Mouse (Mus musculus) neural tube, embryonic 11.5 days (tissue): ENCODE results near the gene Stat2. TPM values are rescaled to one million over a fixed set of nuclear protein-coding genes. Genes with fewer than 3 reads are reported as not detected.

Experiments
- ATAC-seq: fragments of 200-750 bp; cut with Nextera tagmentation; 2 replicates; pipeline ENCODE4 v1.8.0; 2017; ENCODE audit warnings: moderate number of reproducible peaks, mild to moderate bottlenecking, moderate TSS enrichment, moderate library complexity; ENCODE audit not compliant: insufficient read depth, low FRiP score, low TSS enrichment
- DNase-seq: peaks from one replicate; pipeline ENCODE4 v3.0.0-alpha.2; 2015; ENCODE audit warnings: low spot score
- H3K27ac ChIP-seq: fragments of 300-500 bp; sonication (generic); 2 replicates; pipeline ENCODE4 v1.5.1; 2014; ENCODE audit warnings: low read depth, mild to moderate bottlenecking, low read length
- H3K27me3 ChIP-seq: fragments of 300-500 bp; sonication (generic); 2 replicates; pipeline ENCODE4 v1.6.1; 2014; ENCODE audit warnings: mild to moderate bottlenecking, low read length, mixed read lengths; ENCODE audit not compliant: control insufficient read depth, insufficient read depth
- H3K36me3 ChIP-seq: fragments of 300-500 bp; sonication (generic); 2 replicates; pipeline ENCODE4 v1.6.1; 2014; ENCODE audit warnings: mild to moderate bottlenecking, low read length, moderate library complexity, mixed read lengths; ENCODE audit not compliant: control insufficient read depth, insufficient read depth
- H3K4me1 ChIP-seq: fragments of 300-500 bp; sonication (generic); 2 replicates; pipeline ENCODE4 v1.6.1; 2014; ENCODE audit warnings: low read length, mixed read lengths; ENCODE audit not compliant: control insufficient read depth, insufficient read depth
- H3K4me2 ChIP-seq: fragments of 300-500 bp; sonication (generic); 2 replicates; pipeline ENCODE4 v1.6.1; 2014; ENCODE audit warnings: low read depth, mild to moderate bottlenecking, moderate library complexity
- H3K4me3 ChIP-seq: fragments of 300-500 bp; sonication (generic); 2 replicates; pipeline ENCODE4 v1.5.1; 2014; ENCODE audit warnings: low read depth, low read length
- H3K9ac ChIP-seq: fragments of 300-500 bp; sonication (generic); 2 replicates; pipeline ENCODE4 v1.6.1; 2014; ENCODE audit warnings: mild to moderate bottlenecking, low read length
- H3K9me3 ChIP-seq: fragments of 300-500 bp; sonication (generic); 2 replicates; pipeline ENCODE4 v1.6.1; 2016; ENCODE audit warnings: low read length; ENCODE audit not compliant: control insufficient read depth
- WGBS: fragments of 180-500 bp; shearing (Covaris S2); extraction: QIAGEN DNeasy Blood & Tissue Kit; methylation state at CpG from one replicate; pipeline ENCODE4 v1.1.7; 2014; 5-methylcytosine and 5-hydroxymethylcytosine counted together
- polyA plus RNA-seq: library from polyadenylated mRNA; unstranded; fragments of >200 nt; fragmentation: Nextera tagmentation; extraction: Ambion mirVana; gene quantifications from 2 replicates; pipeline ENCODE4 v1.2.1, GENCODE M21; 2014

Gene Stat2
- polyA plus RNA-seq, 1 experiment from 2014 or later: 17.2 TPM

- H3K4me1 ChIP-seq: peaks cover 9% of the 10 kb centered on the region
- no peak overlapping the region for H3K27ac ChIP-seq
- H3K36me3 ChIP-seq: no peaks in the 10 kb centered on the region
- WGBS: 91% methylated on average over 3 of the region's 3 CpGs
- peak overlapping the region; percentile 51; the same call in 1 of the 2 replicates for H3K4me2 ChIP-seq
- no peaks in the 10 kb centered on the region for H3K27me3 ChIP-seq
- no peak overlapping the region for H3K9ac ChIP-seq
- ATAC-seq (no peak), DNase-seq (no peak)
- no peaks in the 10 kb centered on the region for H3K9me3 ChIP-seq
- H3K4me3 ChIP-seq: no peak overlapping the region
These were observed 66.2 kb downstream of the Stat2 start for GRCm38 (mm10) chr10:128336597-128336996.

DNA sequence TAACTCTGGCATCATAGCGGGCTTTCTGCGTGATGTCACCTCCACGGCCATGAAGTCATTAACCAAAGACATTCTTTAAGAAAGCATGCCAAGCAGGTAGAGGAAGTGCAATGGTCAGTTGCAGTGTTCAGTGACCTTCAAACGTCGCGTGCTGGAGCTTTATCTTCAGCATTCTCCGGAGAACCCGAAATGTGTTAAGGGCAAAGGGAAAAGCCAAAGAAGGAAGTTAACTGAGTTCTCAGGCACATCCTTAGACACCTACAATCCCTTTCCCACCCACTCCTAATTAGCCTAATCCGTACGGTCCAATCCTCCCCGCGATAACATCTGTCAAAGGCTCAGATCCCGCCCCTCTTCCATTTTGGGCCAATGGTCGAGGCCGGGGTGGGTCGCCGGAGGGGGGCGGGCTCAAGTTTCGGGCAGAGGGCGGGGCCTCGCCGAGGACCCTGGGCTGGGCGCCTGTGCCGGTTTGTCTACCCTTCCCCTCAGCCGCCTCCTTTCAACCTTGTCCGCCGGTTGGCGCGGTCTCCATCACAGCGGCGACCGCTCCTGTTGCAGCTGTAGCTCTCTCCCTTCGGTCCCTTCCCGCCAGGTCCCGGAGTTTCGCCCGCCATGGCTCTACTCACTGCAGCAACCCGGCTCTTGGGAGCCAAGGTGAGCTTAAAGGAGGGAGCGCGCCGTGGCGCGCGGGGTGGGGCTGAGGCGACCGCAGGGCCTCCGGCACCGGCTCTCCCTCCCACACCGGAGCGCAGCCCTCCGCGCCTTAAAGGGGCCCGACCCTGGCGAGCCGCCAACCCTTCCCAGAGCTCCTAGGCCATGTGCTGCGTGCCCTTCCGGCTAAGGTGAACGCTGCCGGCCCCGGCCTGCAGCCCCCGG lies 67.2 kb downstream of the Stat2 start, which contains the start of gene Cs:
Gene Cs, plus strand, starts transcription at position 429 of the 876 bp plus-strand sequence.
- Histone ChIP-seq H3K4me3 (peak within 1 kb of the TSS; percentile 99), H3K4me1 (peaks cover 9% of the 10 kb centered on the region), H3K4me2 (peak within 1 kb of the TSS; percentile 84), H3K9ac (peak within 1 kb of the TSS; percentile 94), H3K27ac (peak within 1 kb of the TSS; percentile 83), H3K36me3 (no peaks in the 10 kb centered on the region), H3K9me3 (no peaks in the 10 kb centered on the region), H3K27me3 (no peaks in the 10 kb centered on the region)
- DNase-seq (peak; percentile 96), ATAC-seq (peak; percentile 99)
- WGBS: 2% methylated on average over 59 of the region's 61 CpGs

DNA sequence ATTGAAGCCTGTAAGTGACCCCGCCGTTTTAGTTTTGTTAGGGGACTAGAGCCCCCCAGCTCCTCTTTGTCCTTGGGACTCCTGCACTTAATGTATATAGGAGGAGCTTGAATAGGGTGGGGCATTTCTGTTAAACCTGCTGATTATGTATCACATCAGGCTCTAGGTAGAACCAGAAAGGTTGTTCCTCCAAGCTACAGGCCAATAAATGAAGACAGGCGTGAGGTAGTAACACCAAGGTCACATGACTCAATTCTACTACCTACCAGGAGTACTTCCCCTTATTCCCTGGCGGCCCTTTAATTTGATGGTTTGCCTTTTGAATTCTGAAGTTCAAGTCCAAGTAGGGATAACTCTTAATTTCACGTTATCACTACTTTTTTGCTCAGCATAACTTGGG lies 68.1 kb downstream of the Stat2 start:
- peaks cover 9% of the 10 kb centered on the region for H3K4me1 ChIP-seq
- DNase-seq: no peak
- H3K27ac ChIP-seq: peak overlapping the region; percentile 83
- H3K9me3 ChIP-seq: no peaks in the 10 kb centered on the region
- no peak for ATAC-seq
- H3K9ac ChIP-seq: peak overlapping the region; percentile 94
- H3K27me3 ChIP-seq: no peaks in the 10 kb centered on the region
- H3K36me3 ChIP-seq: no peaks in the 10 kb centered on the region
- 27% methylated on average over 5 of the region's 5 CpGs for WGBS
- H3K4me3 ChIP-seq: peak overlapping the region; percentile 99
- H3K4me2 ChIP-seq: peak overlapping the region; percentile 84

DNA sequence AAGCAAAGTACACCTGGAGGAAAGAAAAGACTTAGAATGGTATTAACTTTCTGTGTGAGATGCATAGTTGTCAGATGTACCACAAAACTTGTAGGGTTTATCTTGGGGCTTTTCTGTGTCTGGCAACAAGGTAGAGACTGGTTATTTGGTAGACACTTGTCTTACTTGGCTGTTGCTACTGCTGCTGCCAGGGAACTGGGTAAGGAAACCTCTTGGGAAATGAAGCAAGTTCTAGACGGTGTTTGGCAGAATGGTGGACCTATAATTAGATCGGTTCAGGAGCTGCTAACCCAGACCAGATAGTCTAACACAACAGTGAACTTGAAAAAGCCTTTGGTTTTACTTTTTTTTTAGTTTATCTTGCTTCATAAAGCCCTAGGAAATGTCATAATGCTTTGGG lies 68.6 kb downstream of the Stat2 start:
- ATAC-seq: no peak
- Histone ChIP-seq H3K36me3 (no peaks in the 10 kb centered on the region), H3K4me3 (peak overlapping the region; percentile 99), H3K4me2 (peak overlapping the region; percentile 84), H3K27me3 (no peaks in the 10 kb centered on the region), H3K27ac (no peak overlapping the region), H3K9ac (no peak overlapping the region), H3K4me1 (peaks cover 9% of the 10 kb centered on the region), H3K9me3 (no peaks in the 10 kb centered on the region)
- 80% methylated on average over 2 of the region's 2 CpGs for WGBS
- no peak for DNase-seq

DNA sequence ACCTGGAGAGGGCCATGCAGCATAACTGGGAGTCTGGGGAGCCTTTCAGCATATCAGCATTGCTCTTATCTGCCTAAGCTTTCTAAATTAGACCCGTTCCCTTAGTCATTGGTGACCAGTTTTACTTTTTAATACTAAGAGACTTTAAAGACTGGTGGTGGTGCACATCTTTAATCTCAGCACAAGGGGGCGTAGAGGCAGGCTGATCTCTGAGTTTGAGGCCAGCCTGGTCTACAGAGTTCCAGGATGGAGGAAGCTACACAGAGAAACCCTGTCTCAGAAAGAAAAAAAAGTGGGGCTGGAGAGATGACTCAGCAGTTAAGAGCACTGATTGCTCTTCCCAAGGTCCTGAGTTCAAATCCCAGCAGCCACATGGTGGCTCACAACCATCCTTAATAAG lies 69.9 kb downstream of the Stat2 start:
- DNase-seq (no peak), ATAC-seq (no peak)
- H3K27me3 ChIP-seq: no peaks in the 10 kb centered on the region
- no peak overlapping the region for H3K9ac ChIP-seq
- no peaks in the 10 kb centered on the region for H3K9me3 ChIP-seq
- peaks cover 9% of the 10 kb centered on the region for H3K4me1 ChIP-seq
- H3K36me3 ChIP-seq: no peaks in the 10 kb centered on the region
- no peak overlapping the region for H3K27ac ChIP-seq
- no peak overlapping the region; the same call in 1 of the 2 replicates for H3K4me3 ChIP-seq
- no peak overlapping the region for H3K4me2 ChIP-seq
- WGBS: 91% methylated on average over 2 of the region's 2 CpGs

Other genes starting within 250 kb of the Stat2 start
- gene Naca, start 235.0 kb upstream of the Stat2 start, polyA plus RNA-seq: 854 and 893 TPM in 2 replicates
- 584 and 611 TPM in 2 replicates for gene Ptges3, start 211.6 kb upstream of the Stat2 start, polyA plus RNA-seq
- gene Atp5b, start 187.3 kb upstream of the Stat2 start, polyA plus RNA-seq: 2,381 and 2,418 TPM in 2 replicates
- gene Baz2a, start 179.0 kb upstream of the Stat2 start, polyA plus RNA-seq: 20.3 and 23.5 TPM in 2 replicates
- gene Rbms2, start 90.3 kb upstream of the Stat2 start, polyA plus RNA-seq: 17.9 and 19.9 TPM in 2 replicates
- gene Gls2, start 76.1 kb upstream of the Stat2 start, polyA plus RNA-seq: 1.2 and 1.5 TPM in 2 replicates
- 26.2 and 28.0 TPM in 2 replicates for gene Spryd4, start 58.8 kb upstream of the Stat2 start, polyA plus RNA-seq
- not detected in 2 replicates for gene Mip, start 44.7 kb upstream of the Stat2 start, polyA plus RNA-seq
- gene Timeless, start 38.5 kb upstream of the Stat2 start, polyA plus RNA-seq: 58.7 and 61.2 TPM in 2 replicates
- gene Apon, start 16.5 kb upstream of the Stat2 start, polyA plus RNA-seq: 0.99 TPM in 1 of 2 replicates, not detected in the other
- gene Apof, start 1.9 kb upstream of the Stat2 start, polyA plus RNA-seq: not detected in 2 replicates
- not detected in 2 replicates for gene Il23a, start 28.2 kb downstream of the Stat2 start, polyA plus RNA-seq
- gene Pan2, start 32.8 kb downstream of the Stat2 start, polyA plus RNA-seq: 33.3 and 35.2 TPM in 2 replicates
- gene Cnpy2, start 51.9 kb downstream of the Stat2 start, polyA plus RNA-seq: 248 and 261 TPM in 2 replicates
- gene Cs, start 67.2 kb downstream of the Stat2 start, polyA plus RNA-seq: 266 and 284 TPM in 2 replicates
- gene Coq10a, start 98.4 kb downstream of the Stat2 start, polyA plus RNA-seq: 19.0 and 24.1 TPM in 2 replicates
- 9.5 and 10.4 TPM in 2 replicates for gene Ankrd52, start 106.6 kb downstream of the Stat2 start, polyA plus RNA-seq
- not detected in 2 replicates for gene Slc39a5, start 130.7 kb downstream of the Stat2 start, polyA plus RNA-seq
- 115 and 127 TPM in 2 replicates for gene Nabp2, start 140.9 kb downstream of the Stat2 start, polyA plus RNA-seq
- gene Rnf41, start 141.1 kb downstream of the Stat2 start, polyA plus RNA-seq: 43.5 and 46.8 TPM in 2 replicates
- 124 and 125 TPM in 2 replicates for gene Smarcc2, start 188.7 kb downstream of the Stat2 start, polyA plus RNA-seq
- gene Myl6, start 223.6 kb downstream of the Stat2 start, polyA plus RNA-seq: 776 and 804 TPM in 2 replicates
- gene Myl6b, start 228.1 kb downstream of the Stat2 start, polyA plus RNA-seq: 2.4 and 3.5 TPM in 2 replicates